Mouse (Mus musculus): ENCODE measurements around the gene Khdrbs2.

DNA sequence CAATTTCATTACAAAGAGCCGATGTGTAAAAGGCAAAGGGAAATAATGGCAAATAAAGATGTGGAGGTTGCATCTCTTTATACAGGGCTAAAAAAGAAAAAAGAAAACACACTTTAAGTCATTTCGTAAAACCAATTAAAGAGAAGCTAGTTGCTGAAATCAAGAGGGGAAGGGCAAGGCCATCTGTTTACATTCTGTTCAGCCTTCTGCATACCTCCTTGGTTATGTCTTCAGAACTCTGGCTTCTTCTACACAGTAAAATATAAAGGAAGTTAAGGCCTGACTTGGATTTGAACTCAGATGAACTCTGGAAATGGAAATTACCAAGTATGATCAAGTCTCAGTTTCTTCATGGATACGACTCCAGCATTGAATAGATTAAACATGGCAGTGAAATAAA lies 528.8 kb downstream of the Khdrbs2 start:
- TF ChIP-seq CTCF (conservative IDR thresholded peaks at IDR 0.05; ENCODE audit: low read length) (no peak), NANOG (IDR thresholded peaks at IDR 0.05; ENCODE audit: borderline replicate concordance, low read length) (no peak), POU5F1 (IDR thresholded peaks at IDR 0.05; ENCODE audit: borderline replicate concordance, low read length) (no peak)
